Mouse (Mus musculus): Measurements from ENCODE around the gene Arpc1a. TPM values are rescaled to one million over a fixed set of nuclear protein-coding genes. Genes with fewer than 3 reads are reported as not detected.

Arpc1a gene
- polyA plus RNA-seq, 1 experiment from 2014 or later, result 168 TPM

- Histone ChIP-seq H3K36me3 (replicated peaks) (peaks cover 88% of the 10 kb centered on the region), H3K27me3 (no peaks in the 10 kb centered on the region), H3K27ac (no peak overlapping the region), H3K9me3 (no peaks in the 10 kb centered on the region), H3K4me2 (no peak overlapping the region), H3K9ac (no peak overlapping the region), H3K4me3 (replicated peaks) (no peak overlapping the region), H3K4me1 (no peaks in the 10 kb centered on the region)
- WGBS, result 93% methylated on average over 5 of the region's 5 CpGs
- ATAC-seq (ENCODE audit: low FRiP score), result no peak
These were observed 69.1 kb downstream of the Arpc1a start for GRCm38 (mm10) chr5:145152690-145153089.

Other genes starting within 250 kb of the Arpc1a start
- 22.7 and 24.7 TPM in 2 replicates for gene Smurf1, start 118.0 kb upstream of the Arpc1a start, polyA plus RNA-seq (2016; fragmentation: Nextera tagmentation; extraction: Ambion mirVana)
- gene Gm4871, start 51.1 kb upstream of the Arpc1a start, polyA plus RNA-seq (2016; fragmentation: Nextera tagmentation; extraction: Ambion mirVana), result not detected in 2 replicates
- gene 1700018F24Rik, start 40.8 kb upstream of the Arpc1a start, polyA plus RNA-seq (2016; fragmentation: Nextera tagmentation; extraction: Ambion mirVana), result not detected in 2 replicates
- gene Kpna7, start 200 bp downstream of the Arpc1a start, polyA plus RNA-seq (2016; fragmentation: Nextera tagmentation; extraction: Ambion mirVana), result not detected in 2 replicates
- 52.2 and 65.6 TPM in 2 replicates for gene Arpc1b, start 30.4 kb downstream of the Arpc1a start, polyA plus RNA-seq (2016; fragmentation: Nextera tagmentation; extraction: Ambion mirVana)
- gene Pdap1, start 56.4 kb downstream of the Arpc1a start, polyA plus RNA-seq (2016; fragmentation: Nextera tagmentation; extraction: Ambion mirVana), result 154 and 155 TPM in 2 replicates
- 225 and 235 TPM in 2 replicates for gene Bud31, start 56.5 kb downstream of the Arpc1a start, polyA plus RNA-seq (2016; fragmentation: Nextera tagmentation; extraction: Ambion mirVana)
- 19.5 and 20.3 TPM in 2 replicates for gene Ptcd1, start 83.3 kb downstream of the Arpc1a start, polyA plus RNA-seq (2016; fragmentation: Nextera tagmentation; extraction: Ambion mirVana)
- 65.7 and 69.5 TPM in 2 replicates for gene Cpsf4, start 83.4 kb downstream of the Arpc1a start, polyA plus RNA-seq (2016; fragmentation: Nextera tagmentation; extraction: Ambion mirVana)
- 523 and 541 TPM in 2 replicates for gene Atp5j2, start 108.2 kb downstream of the Arpc1a start, polyA plus RNA-seq (2016; fragmentation: Nextera tagmentation; extraction: Ambion mirVana)
- 8.0 and 9.0 TPM in 2 replicates for gene Zkscan14, start 118.0 kb downstream of the Arpc1a start, polyA plus RNA-seq (2016; fragmentation: Nextera tagmentation; extraction: Ambion mirVana)
- 19.6 and 21.4 TPM in 2 replicates for gene Zkscan5, start 120.7 kb downstream of the Arpc1a start, polyA plus RNA-seq (2016; fragmentation: Nextera tagmentation; extraction: Ambion mirVana)
- 37.4 and 38.0 TPM in 2 replicates for gene Zfp655, start 147.9 kb downstream of the Arpc1a start, polyA plus RNA-seq (2016; fragmentation: Nextera tagmentation; extraction: Ambion mirVana)
- gene Zscan25, start 196.7 kb downstream of the Arpc1a start, polyA plus RNA-seq (2016; fragmentation: Nextera tagmentation; extraction: Ambion mirVana), result 0.66 and 0.73 TPM in 2 replicates

Measured in forebrain, embryonic 12.5 days (tissue).